In the genomic region with DNA sequence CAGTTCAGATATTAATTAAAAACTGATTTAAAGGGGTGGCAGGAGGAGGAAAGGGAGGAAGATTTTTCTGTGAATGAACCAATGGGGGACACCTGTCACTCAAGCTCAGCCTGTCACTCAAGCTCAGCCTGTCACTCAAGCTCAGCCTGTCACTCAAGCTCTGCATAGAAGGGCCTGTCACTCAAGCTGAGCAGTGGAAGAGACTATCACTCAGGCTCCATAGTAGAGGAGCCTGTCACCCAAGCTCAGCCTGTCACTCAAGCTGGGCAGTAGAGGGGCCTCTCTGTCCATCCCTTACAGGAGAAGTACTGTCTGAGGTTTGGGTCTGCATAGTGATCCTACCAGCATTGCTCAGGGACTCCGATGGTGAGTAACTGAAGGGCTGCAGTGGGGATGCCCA, we compare ENCODE assay signal across 25 mouse cellular contexts. TPM values are rescaled to one million over a fixed set of nuclear protein-coding genes. Genes with fewer than 3 reads are reported as not detected.
"Had no signal": no experiment of that assay in that cellular context is flagged by ENCODE, and none has a peak within 500 bp of the region (broad histone marks: within the 10 kb centered on the region; RNA-seq: fewer than 3 reads in every experiment).

No protein-coding gene starts in this region.

- H3K9me3 ChIP-seq: heart, embryonic 10.5 days; hindbrain, embryonic 10.5 days; hindbrain, embryonic 12.5 days; hindbrain, embryonic 15.5 days; limb, embryonic 13.5 days; limb, embryonic 15.5 days; liver, embryonic 12.5 days had no signal

- DNase-seq: gastrocnemius, adult 2 months; gastrocnemius, postnatal 10 days; gastrocnemius, postnatal 25 days; heart, adult 18-20 months; heart, postnatal 10 days; heart, postnatal 4 days; kidney, adult 18-20 months; kidney, adult 8-10 months; kidney, postnatal 25 days; kidney, postnatal 4 days had no signal

- H3K9ac ChIP-seq: heart, embryonic 12.5 days; hindbrain, embryonic 12.5 days; hindbrain, embryonic 15.5 days; limb, embryonic 13.5 days; limb, embryonic 15.5 days; liver, embryonic 12.5 days; liver, embryonic 14.5 days had no signal

- H3K27ac ChIP-seq: gastrocnemius, adult 2 months; heart, embryonic 10.5 days; hindbrain, embryonic 10.5 days; hindbrain, embryonic 12.5 days; hindbrain, embryonic 15.5 days; kidney, postnatal 0 days; layer of hippocampus, adult 2 months; left cerebral cortex, adult 2 months; limb, embryonic 13.5 days; limb, embryonic 15.5 days; liver, embryonic 12.5 days; liver, embryonic 14.5 days had no signal

- H3K4me3 ChIP-seq: gastrocnemius, adult 2 months; heart, embryonic 10.5 days; heart, embryonic 12.5 days; hindbrain, embryonic 10.5 days; hindbrain, embryonic 12.5 days; hindbrain, embryonic 15.5 days; layer of hippocampus, adult 2 months; left cerebral cortex, adult 2 months; limb, embryonic 13.5 days; limb, embryonic 15.5 days; liver, embryonic 12.5 days had no signal

- ATAC-seq: inflammation-experienced regulatory T-cells, adult 6 months; intestine, postnatal 0 days; liver, embryonic 12.5 days had no signal

- H3K4me2 ChIP-seq: heart, embryonic 12.5 days; hindbrain, embryonic 12.5 days; hindbrain, embryonic 15.5 days; limb, embryonic 13.5 days; limb, embryonic 15.5 days; liver, embryonic 12.5 days had no signal

- H3K4me1 ChIP-seq: hindbrain, embryonic 12.5 days; hindbrain, embryonic 15.5 days had no signal

- H3K36me3 ChIP-seq: heart, embryonic 10.5 days; heart, embryonic 12.5 days; hindbrain, embryonic 10.5 days; hindbrain, embryonic 12.5 days; hindbrain, embryonic 15.5 days; limb, embryonic 13.5 days; limb, embryonic 15.5 days; liver, embryonic 12.5 days had no signal

- H3K27me3 ChIP-seq: hindbrain, embryonic 12.5 days; hindbrain, embryonic 15.5 days; limb, embryonic 13.5 days; limb, embryonic 15.5 days; liver, embryonic 12.5 days had no signal

RNA-seq across cellular contexts. Expression of gene Esyt3, which starts 20.1 kb away (rescaled TPM):
- total RNA-seq: gastrocnemius, adult 2 months; granulocyte monocyte progenitor cell, adult 5-6 weeks had no signal
